8 mouse cellular contexts compared by ENCODE assay signal in the genomic region with DNA sequence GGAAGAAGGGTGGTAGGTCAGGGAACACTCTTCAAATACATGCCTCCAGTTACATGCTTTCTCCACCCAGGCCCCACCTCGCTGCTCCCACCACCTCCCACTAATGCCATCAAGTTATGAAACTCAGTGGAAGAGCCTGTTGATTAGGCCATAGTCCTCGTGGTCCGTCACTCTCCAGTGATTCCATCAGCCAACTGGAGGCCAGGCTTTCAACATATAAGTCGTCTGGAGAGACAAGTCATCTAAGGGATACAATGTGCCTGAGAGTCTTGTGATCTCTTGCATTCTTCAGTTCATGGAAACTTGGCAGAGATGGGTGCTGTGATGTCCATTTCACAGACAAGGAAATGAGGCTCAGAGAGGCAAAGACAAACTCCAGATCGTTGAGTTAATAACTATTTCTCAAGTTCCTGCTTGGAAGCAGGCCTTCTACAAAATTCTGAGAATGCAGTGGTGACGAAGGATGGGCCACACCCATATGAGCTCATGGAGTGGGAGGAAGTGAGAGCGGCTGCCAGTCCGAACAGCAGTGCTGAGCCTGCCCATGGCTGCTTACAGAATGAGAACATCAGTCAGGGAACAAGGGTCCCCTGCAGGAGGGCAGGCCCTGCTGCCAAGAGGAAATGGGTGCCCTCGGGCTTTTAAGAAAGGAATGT. TPM values are rescaled to one million over a fixed set of nuclear protein-coding genes. Genes with fewer than 3 reads are reported as not detected.
DNase-seq lines count a peak whose midpoint lies in the region; ATAC-seq and TF ChIP-seq lines count a peak whose summit lies in the region.

No protein-coding gene starts in this region.

- TF ChIP-seq POLR2A in bone marrow macrophage, adult 2 months (IDR thresholded peaks at IDR 0.05; ENCODE audit: borderline replicate concordance, low read depth, low read length) = no peak

- 38% methylated on average over 9 of the region's 9 CpGs for WGBS in heart, embryonic 15.5 days
- WGBS in liver, embryonic 14.5 days (ENCODE audit: insufficient replicate concordance) = 25% methylated on average over 9 of the region's 9 CpGs

- no peak for TF ChIP-seq CTCF in bone marrow macrophage, adult 2 months (IDR thresholded peaks at IDR 0.05; ENCODE audit: low read depth, low read length)
- TF ChIP-seq CTCF in liver, embryonic 14.5 days (IDR thresholded peaks at IDR 0.05; ENCODE audit: low read depth) = no peak

- no peak overlapping the region for H3K9ac ChIP-seq in heart, embryonic 15.5 days
- H3K9ac ChIP-seq in liver, embryonic 14.5 days (replicated peaks) = no peak overlapping the region

- H3K36me3 ChIP-seq in heart, embryonic 15.5 days = peaks cover 7% of the 10 kb centered on the region; the same call in 1 of the 2 replicates
- no peaks in the 10 kb centered on the region for H3K36me3 ChIP-seq in liver, embryonic 14.5 days (replicated peaks; ENCODE audit: control insufficient read depth, insufficient read depth, low read depth)

- no peak overlapping the region for H3K4me2 ChIP-seq in heart, embryonic 15.5 days
- no peak overlapping the region for H3K4me2 ChIP-seq in liver, embryonic 14.5 days (ENCODE audit: low read depth)

- ATAC-seq in heart, embryonic 15.5 days (replicated peaks; ENCODE audit: insufficient number of reproducible peaks, insufficient read depth, low FRiP score, low read depth) = peak; percentile 71; the same call in 1 of the 2 replicates
- no peak for ATAC-seq in liver, embryonic 14.5 days (ENCODE audit: insufficient read depth)

- H3K9me3 ChIP-seq in heart, embryonic 15.5 days (replicated peaks) = no peaks in the 10 kb centered on the region
- no peaks in the 10 kb centered on the region for H3K9me3 ChIP-seq in liver, embryonic 14.5 days (ENCODE audit: control insufficient read depth, low read length)

- peak; percentile 42 for DNase-seq in ovary, adult 18-20 months (ENCODE audit: low spot score)
- DNase-seq in ovary, postnatal 10 days (ENCODE audit: low spot score) = no peak
- DNase-seq in liver, embryonic 14.5 days (ENCODE audit: low read depth in 3 of 3, low spot score in 3 of 3) = peak in 2 of 3 experiments; percentile 7 to 43
- DNase-seq in skeletal muscle tissue, adult 2 months (ENCODE audit: low read depth, low spot score) = peak; percentile 85
- DNase-seq in thymus, postnatal 0 days (ENCODE audit: low spot score) = no peak
- DNase-seq in retina, embryonic 14.5 days (ENCODE audit: low spot score) = no peak

- H3K4me1 ChIP-seq in bone marrow macrophage, adult 2 months (ENCODE audit: control insufficient read depth, insufficient read depth, low read length) = peaks cover 57% of the 10 kb centered on the region
- peaks cover 17% of the 10 kb centered on the region for H3K4me1 ChIP-seq in heart, embryonic 15.5 days (replicated peaks)
- H3K4me1 ChIP-seq in liver, embryonic 14.5 days (replicated peaks; ENCODE audit: control insufficient read depth in 2 of 2, insufficient read depth in 2 of 2, low read length in 1 of 2) = 0 out of 4 replicates have a peak, but pooled peaks cover 0 to 2% of the 10 kb centered on the region in 2 experiments

- TF ChIP-seq EP300 in liver, embryonic 14.5 days (IDR thresholded peaks at IDR 0.05; ENCODE audit: low read depth) = no peak

- H3K27me3 ChIP-seq in heart, embryonic 15.5 days = no peaks in the 10 kb centered on the region
- no peaks in the 10 kb centered on the region for H3K27me3 ChIP-seq in liver, embryonic 14.5 days (ENCODE audit: control insufficient read depth, insufficient read depth, low read length)

- H3K27ac ChIP-seq in bone marrow macrophage, adult 2 months (ENCODE audit: insufficient read depth, low read depth, low read length) = peak overlapping the region; percentile 51
- H3K27ac ChIP-seq in heart, embryonic 15.5 days = peak overlapping the region; percentile 40; the same call in 1 of the 2 replicates
- H3K27ac ChIP-seq in liver, embryonic 14.5 days = no peak overlapping the region

- no peak overlapping the region for H3K4me3 ChIP-seq in bone marrow macrophage, adult 2 months (ENCODE audit: insufficient read depth, low read length)
- no peak overlapping the region for H3K4me3 ChIP-seq in heart, embryonic 15.5 days
- no peak overlapping the region for H3K4me3 ChIP-seq in liver, embryonic 14.5 days (ENCODE audit: insufficient read depth in 1 of 2, low read depth in 2 of 2, low read length in 2 of 2)

RNA-seq across cellular contexts. Expression of a gene that starts 40.6 kb away (rescaled TPM):
- 1,284 and 1,400 TPM in 2 replicates for polyA plus RNA-seq in bone marrow macrophage, adult 2 months (2012; ENCODE audit: insufficient read depth, insufficient read length, missing spikeins)
- polyA plus RNA-seq in heart, embryonic 15.5 days (2015; fragmentation: Nextera tagmentation; extraction: Ambion mirVana) = 13.8 and 20.1 TPM in 2 replicates
- polyA plus RNA-seq in liver, embryonic 14.5 days (2012; rRNA removed) = 17.1 and 18.2 TPM in 2 replicates
- polyA plus RNA-seq in liver, embryonic 14.5 days (2014; fragmentation: Nextera tagmentation; extraction: Ambion mirVana) = 18.7 and 20.6 TPM in 2 replicates
- 20.5 and 22.5 TPM in 2 replicates for polyA plus RNA-seq in thymus, postnatal 0 days (2015; fragmentation: Nextera tagmentation; extraction: Ambion mirVana)

Comparison
In these comparisons a context has a peak if more than half of its experiments do, and no peak if none do; other contexts are left out.
1. DNase-seq: peak in ovary, adult 18-20 months (single experiment), liver, embryonic 14.5 days (2 of 3) and skeletal muscle tissue, adult 2 months (single experiment); none in ovary, postnatal 10 days (single experiment), thymus, postnatal 0 days (single experiment) and retina, embryonic 14.5 days (single experiment).
2. RNA of a gene that starts 40.6 kb away (polyA plus RNA-seq): 1,284 to 1,400 TPM in bone marrow macrophage, adult 2 months; 20.5 to 22.5 TPM in thymus, postnatal 0 days, 17.1 to 20.6 TPM in liver, embryonic 14.5 days and 13.8 to 20.1 TPM in heart, embryonic 15.5 days; every median in the first group is over 10 times any median in the second.